Comparison of ENCODE assay signal across 27 mouse cellular contexts in the genomic region with DNA sequence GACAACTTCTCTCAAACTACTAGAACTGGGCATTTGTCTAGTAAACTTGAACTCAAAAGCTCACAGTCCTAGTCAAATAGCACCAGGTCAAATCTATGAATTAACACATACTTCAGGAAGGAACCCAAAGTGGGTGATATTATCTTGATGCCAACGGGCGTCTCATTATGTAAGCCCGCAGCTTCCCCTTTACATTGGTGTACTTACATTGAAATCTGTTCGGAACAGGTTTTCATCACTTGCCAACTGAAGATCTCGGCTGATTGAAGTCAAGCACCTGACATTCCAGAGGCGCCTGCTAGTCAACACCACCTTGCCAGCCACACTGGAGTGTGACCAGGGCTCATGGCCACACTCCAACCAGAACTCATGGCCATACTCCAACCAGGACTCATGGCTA.
DNase-seq lines count a peak whose midpoint lies in the region; ATAC-seq lines count a peak whose summit lies in the region.
"Had no signal": no experiment of that assay in that cellular context is flagged by ENCODE, and none has a peak within 500 bp of the region (broad histone marks: within the 10 kb centered on the region; RNA-seq: fewer than 3 reads in every experiment).

No protein-coding gene starts in this region.

- no peak overlapping the region for H3K4me2 ChIP-seq in heart, embryonic 11.5 days
- H3K4me2 ChIP-seq: embryonic facial prominence, embryonic 13.5 days; forebrain, embryonic 12.5 days; forebrain, embryonic 15.5 days; hindbrain, embryonic 13.5 days; intestine, embryonic 15.5 days had no signal

- no peaks in the 10 kb centered on the region for H3K4me1 ChIP-seq in heart, embryonic 11.5 days (ENCODE audit: control insufficient read depth, insufficient read depth, low read length)
- H3K4me1 ChIP-seq: forebrain, embryonic 12.5 days had no signal

- ATAC-seq in heart, embryonic 11.5 days (replicated peaks; ENCODE audit: insufficient number of reproducible peaks, low FRiP score, low TSS enrichment), result no peak
- peak; percentile 69 for ATAC-seq in common myeloid progenitor, adult 5-6 weeks (replicated peaks; ENCODE audit: low read depth, poor library complexity, severe bottlenecking)
- peak; percentile 76 for ATAC-seq in megakaryocyte, adult 5-6 weeks (ENCODE audit: poor library complexity, severe bottlenecking)
- ATAC-seq: activated CD4-positive, CD25-positive, alpha-beta regulatory T cell, adult 4 months; forebrain, embryonic 15.5 days; hindbrain, embryonic 16.5 days; intestine, embryonic 15.5 days had no signal

- H3K27me3 ChIP-seq in heart, embryonic 11.5 days (ENCODE audit: control insufficient read depth, insufficient read depth, low read length), result no peaks in the 10 kb centered on the region
- H3K27me3 ChIP-seq: embryonic facial prominence, embryonic 13.5 days; forebrain, embryonic 12.5 days; forebrain, embryonic 15.5 days; hindbrain, embryonic 13.5 days; intestine, embryonic 15.5 days had no signal

- H3K27ac ChIP-seq in heart, embryonic 11.5 days (ENCODE audit: low read depth, low read length), result no peak overlapping the region
- H3K27ac ChIP-seq: embryonic facial prominence, embryonic 10.5 days; embryonic facial prominence, embryonic 13.5 days; forebrain, embryonic 12.5 days; forebrain, embryonic 15.5 days; hindbrain, embryonic 10.5 days; hindbrain, embryonic 13.5 days; intestine, embryonic 15.5 days had no signal

- H3K4me3 ChIP-seq in heart, embryonic 11.5 days (ENCODE audit: low read depth, low read length), result no peak overlapping the region
- H3K4me3 ChIP-seq: embryonic facial prominence, embryonic 10.5 days; embryonic facial prominence, embryonic 13.5 days; erythroblast, embryonic 14.5 days; forebrain, embryonic 12.5 days; forebrain, embryonic 15.5 days; hindbrain, embryonic 10.5 days; hindbrain, embryonic 13.5 days; intestine, embryonic 15.5 days had no signal

- peak; percentile 21 for DNase-seq in adrenal gland, postnatal 10 days
- DNase-seq in adrenal gland, adult 8-10 months, result no peak
- peak; percentile 10 to 18 for DNase-seq in heart, adult 18-20 months
- no peak for DNase-seq in left cerebral cortex, adult 11 months (ENCODE audit: low spot score)
- DNase-seq in T-cell, adult 2 months (ENCODE audit: low spot score), result no peak
- DNase-seq: adrenal gland, postnatal 36 days; B cell, adult 2 months; cerebellum, adult 18-20 months; cerebellum, adult 9-10 months; cerebellum, postnatal 14 days; embryo, embryonic 11 days; gastrocnemius, postnatal 25 days; kidney, adult 11 months had no signal

- no peaks in the 10 kb centered on the region for H3K36me3 ChIP-seq in heart, embryonic 11.5 days (ENCODE audit: control insufficient read depth, insufficient read depth, low read length)
- H3K36me3 ChIP-seq: embryonic facial prominence, embryonic 10.5 days; embryonic facial prominence, embryonic 13.5 days; forebrain, embryonic 12.5 days; forebrain, embryonic 15.5 days; G1E; hindbrain, embryonic 10.5 days; hindbrain, embryonic 13.5 days; intestine, embryonic 15.5 days had no signal

- WGBS in heart, embryonic 11.5 days (ENCODE audit: insufficient replicate concordance), result 78% methylated on average over 6 of the region's 6 CpGs

- H3K9ac ChIP-seq in heart, embryonic 11.5 days (ENCODE audit: low read depth, low read length), result no peak overlapping the region
- H3K9ac ChIP-seq: embryonic facial prominence, embryonic 13.5 days; forebrain, embryonic 12.5 days; forebrain, embryonic 15.5 days; hindbrain, embryonic 13.5 days; intestine, embryonic 15.5 days had no signal

- no peaks in the 10 kb centered on the region for H3K9me3 ChIP-seq in heart, embryonic 11.5 days (replicated peaks; ENCODE audit: control insufficient read depth, low read length)
- H3K9me3 ChIP-seq: embryonic facial prominence, embryonic 10.5 days; forebrain, embryonic 12.5 days; forebrain, embryonic 15.5 days; G1E; hindbrain, embryonic 10.5 days; hindbrain, embryonic 13.5 days; intestine, embryonic 15.5 days had no signal

Comparison
In these comparisons a context has a peak if more than half of its experiments do, and no peak if none do; other contexts are left out.
1. DNase-seq: peak in adrenal gland, postnatal 10 days (single experiment) and heart, adult 18-20 months (2 of 2); none in adrenal gland, adult 8-10 months (single experiment), left cerebral cortex, adult 11 months (single experiment) and T-cell, adult 2 months (single experiment).